Mouse (Mus musculus) thymus, adult 18-20 months (tissue): ENCODE data around the gene Mrvi1.

Source experiments
- DNase-seq, 2 experiments: peaks; one replicate each; pipeline ENCODE4 v3.0.0; 2022; ENCODE audit warnings: mixed read lengths in 2 of 2

Mrvi1 gene

GRCm38 (mm10) chr7:110823076-110823475, 159.2 kb downstream of the Mrvi1 start:
- DNase-seq: no peak

- no peak for DNase-seq
These were observed 160.2 kb downstream of the Mrvi1 start for GRCm38 (mm10) chr7:110822055-110822454.

- DNase-seq: no peak
These were observed 160.6 kb downstream of the Mrvi1 start for GRCm38 (mm10) chr7:110821653-110822052.

- no peak for DNase-seq
These were observed 161.2 kb downstream of the Mrvi1 start for GRCm38 (mm10) chr7:110821068-110821467.

DNA sequence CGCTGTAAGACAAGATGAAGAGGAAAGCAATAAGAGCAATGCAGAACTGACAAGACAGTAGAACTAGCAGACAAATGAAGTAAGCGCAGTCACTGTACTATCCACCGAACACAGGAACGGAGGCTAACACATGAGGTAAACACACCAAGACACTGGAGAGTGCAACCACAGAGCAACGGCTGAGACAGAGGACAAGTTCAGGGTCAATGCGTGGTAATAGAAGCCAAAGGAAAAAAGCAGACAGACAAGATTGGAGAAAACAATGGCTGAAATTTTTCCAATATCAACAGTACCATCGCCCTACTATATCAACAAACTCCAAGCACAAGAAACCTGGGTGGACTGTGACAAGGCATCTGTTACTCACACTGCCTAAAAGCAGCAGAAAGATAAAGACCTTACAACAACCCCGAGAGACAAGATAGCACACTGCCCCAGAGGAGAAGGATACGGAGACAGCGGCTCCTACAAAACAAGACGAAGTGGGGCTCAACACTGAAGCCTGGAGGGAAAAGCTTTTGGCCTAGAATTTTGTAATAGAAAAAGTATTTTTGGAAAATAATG, 163.4 kb downstream of the Mrvi1 start:
- no peak for DNase-seq
